Mouse (Mus musculus): ENCODE measurements around the gene Myh10.

GRCm38 (mm10) chr11:68693447-68694040 is 2.2 kb downstream of the Myh10 start:
- TF ChIP-seq CTCF (IDR thresholded peaks at IDR 0.05; ENCODE audit: extremely low read depth, insufficient read depth, insufficient read length, insufficient replicate concordance) (no peak), POLR2A (IDR thresholded peaks at IDR 0.05; ENCODE audit: low read depth, low read length) (no peak)

Data from spleen, adult 2 months (tissue).